Mouse (Mus musculus) cortical plate, adult 2 months (tissue): ENCODE measurements at regions not wholly inside any gene's neighbourhood (a gene's known extent, or its start where the extent isn't known, plus 50 kb on each side); places are given as distances from the start of the nearest gene placed in this dataset.

ENCODE experiments used
- CTCF ChIP-seq: fragments of 200-500 bp; IDR thresholded peaks from 2 replicates; pipeline ENCODE4 v1.5.1; 2011; ENCODE audit warnings: mild to moderate bottlenecking, control low read depth, low read length; ENCODE audit not compliant: insufficient read depth; ENCODE audit errors: extremely low read depth
- POLR2A ChIP-seq: fragments of 200-500 bp; IDR thresholded peaks from 2 replicates; pipeline ENCODE4 v1.6.1; 2011; ENCODE audit warnings: mild to moderate bottlenecking, low read length, control low read depth; ENCODE audit not compliant: insufficient read depth; ENCODE audit errors: extremely low read depth

- no peak for TF ChIP-seq CTCF
- TF ChIP-seq POLR2A = no peak
Observed at GRCm38 (mm10) chr16:74464835-74465234, 53.2 kb upstream of the Robo2 start.
